ENCODE assay signal across 1 mouse cellular context in the genomic region with DNA sequence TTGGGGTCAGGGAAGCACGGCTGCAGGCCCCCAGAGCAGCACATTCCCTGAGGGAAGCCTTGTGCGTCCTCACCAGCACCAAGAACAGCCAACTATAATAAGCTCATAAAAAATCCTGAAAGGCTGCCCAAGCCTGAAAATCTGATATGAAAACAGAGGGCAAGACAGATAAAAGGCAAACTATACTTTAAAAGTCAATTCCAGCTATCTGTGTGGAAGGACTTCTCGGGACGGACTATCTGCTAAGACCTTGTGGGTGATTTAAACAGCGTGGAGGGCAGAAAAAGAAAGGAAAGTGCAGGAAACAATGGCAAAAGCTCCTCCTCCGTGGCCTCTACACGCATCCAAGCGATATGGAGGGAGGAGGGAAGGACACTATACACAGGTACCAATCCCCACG.
TF ChIP-seq lines count a peak whose summit lies in the region.

No protein-coding gene starts in this region.

TF ChIP-seq in MEL, 35 proteins besides CTCF, POLR2A, EP300 and RAD21 (continued from another document):
- TF ChIP-seq MXI1 (IDR thresholded peaks at IDR 0.05; ENCODE audit: low read depth, low read length) (peak; percentile 42; the same call in 1 of the 2 replicates), NELFE (IDR thresholded peaks at IDR 0.05; ENCODE audit: low read depth, low read length) (no peak), ZNF384 (IDR thresholded peaks at IDR 0.05; ENCODE audit: low read depth, low read length) (no peak), BHLHE40 (IDR thresholded peaks at IDR 0.05; ENCODE audit: borderline replicate concordance, low read depth, low read length) (no peak), MYC (IDR thresholded peaks at IDR 0.05; ENCODE audit: low read depth, low read length) (no peak), MAZ (IDR thresholded peaks at IDR 0.05; ENCODE audit: low read depth, low read length) (no peak), RCOR1 (IDR thresholded peaks at IDR 0.05; ENCODE audit: low read depth, low read length) (peak; percentile 37; the same call in 1 of the 2 replicates), E2F4 (IDR thresholded peaks at IDR 0.05; ENCODE audit: borderline replicate concordance, low read depth, low read length) (no peak), USF2 (IDR thresholded peaks at IDR 0.05; ENCODE audit: borderline replicate concordance in 1 of 2, insufficient read depth in 1 of 2, low read depth in 1 of 2, low read length in 2 of 2) (no peak), NRF1 (IDR thresholded peaks at IDR 0.05; ENCODE audit: insufficient read depth, low read depth, low read length, poor library complexity, severe bottlenecking) (no peak)
